Mouse (Mus musculus) hindbrain, embryonic 13.5 days (tissue): ENCODE results near the gene Gm49027. TPM values are rescaled to one million over a fixed set of nuclear protein-coding genes. Genes with fewer than 3 reads are reported as not detected.
A peak's percentile ranks its signal among the peaks of the same experiment; 100 is the strongest.

Experiments used
- ATAC-seq: fragments of 200-750 bp; cut with Nextera tagmentation; 2 replicates; pipeline ENCODE4 v1.8.0; 2017; ENCODE audit warnings: moderate TSS enrichment; ENCODE audit not compliant: low FRiP score
- H3K27ac ChIP-seq: fragments of 300-500 bp; sonication (generic); 2 replicates; pipeline ENCODE4 v1.5.1; 2015; ENCODE audit warnings: inconsistent platforms, mild to moderate bottlenecking, moderate library complexity
- H3K27me3 ChIP-seq: fragments of 300-500 bp; sonication (generic); 2 replicates; pipeline ENCODE4 v1.6.1; 2015; ENCODE audit warnings: mild to moderate bottlenecking, inconsistent platforms
- H3K36me3 ChIP-seq: fragments of 300-500 bp; sonication (generic); 2 replicates; pipeline ENCODE4 v1.6.1; 2015; ENCODE audit warnings: mild to moderate bottlenecking, inconsistent platforms
- H3K4me1 ChIP-seq: fragments of 300-500 bp; sonication (generic); replicated peaks from 2 replicates; pipeline ENCODE4 v1.6.1; 2015; ENCODE audit warnings: inconsistent platforms
- H3K4me2 ChIP-seq: fragments of 300-500 bp; sonication (generic); 2 replicates; pipeline ENCODE4 v1.6.1; 2015; ENCODE audit warnings: inconsistent platforms, mild to moderate bottlenecking, moderate library complexity
- H3K4me3 ChIP-seq: fragments of 300-500 bp; sonication (generic); 2 replicates; pipeline ENCODE4 v1.5.1; 2015; ENCODE audit warnings: mild to moderate bottlenecking, inconsistent platforms
- H3K9ac ChIP-seq: fragments of 300-500 bp; sonication (generic); 2 replicates; pipeline ENCODE4 v1.6.1; 2015; ENCODE audit warnings: mild to moderate bottlenecking, inconsistent platforms
- H3K9me3 ChIP-seq: fragments of 300-500 bp; sonication (generic); 2 replicates; pipeline ENCODE4 v1.6.1; 2016; ENCODE audit warnings: inconsistent platforms
- WGBS: fragments of 180-500 bp; shearing (Covaris S2); methylation state at CpG from one replicate; pipeline ENCODE4 v1.1.7; 2015; 5-methylcytosine and 5-hydroxymethylcytosine counted together
- polyA plus RNA-seq: library from polyadenylated mRNA; unstranded; fragments of >200 nt; fragmentation: Nextera tagmentation; extraction: Ambion mirVana; gene quantifications from 2 replicates; pipeline ENCODE4 v1.2.1, GENCODE M21; 2015

Gene Gm49027
- 3.5 and 4.8 TPM in 2 replicates for polyA plus RNA-seq

- peak within 1 kb of the TSS; percentile 81 for H3K27ac ChIP-seq
- peak within 1 kb of the TSS; percentile 73 for H3K9ac ChIP-seq
- peaks cover 30% of the 10 kb centered on the region for H3K4me1 ChIP-seq
- ATAC-seq, result no peak
- WGBS, result 87% methylated on average over 7 of the region's 7 CpGs
- H3K36me3 ChIP-seq, result peaks cover 31% of the 10 kb centered on the region
- peak within 1 kb of the TSS; percentile 95 for H3K4me2 ChIP-seq
- H3K27me3 ChIP-seq, result no peaks in the 10 kb centered on the region
- no peaks in the 10 kb centered on the region for H3K9me3 ChIP-seq
- H3K4me3 ChIP-seq, result peak within 1 kb of the TSS; percentile 90
Measured at GRCm38 (mm10) chr5:123525281-123525680, at the start of gene Gm49027. Gm49027 (minus strand) TSS chr5:123525488.

- ATAC-seq, result peak; percentile 41; the same call in 1 of the 2 replicates
- Histone ChIP-seq H3K9me3 (no peaks in the 10 kb centered on the region), H3K9ac (no peak overlapping the region), H3K4me2 (peak overlapping the region; percentile 85), H3K36me3 (peaks cover 42% of the 10 kb centered on the region), H3K4me1 (peaks cover 17% of the 10 kb centered on the region), H3K27ac (no peak overlapping the region), H3K4me3 (peak overlapping the region; percentile 92), H3K27me3 (no peaks in the 10 kb centered on the region)
- 66% methylated on average over 8 of the region's 8 CpGs for WGBS
Measured at GRCm38 (mm10) chr5:123573362-123573761, 48.1 kb upstream of the Gm49027 start.

GRCm38 (mm10) chr5:123572357-123573186 is 47.3 kb upstream of the Gm49027 start, which contains the start of gene Vps33a:
Vps33a (minus strand) TSS chr5:123573038.
- H3K4me3 ChIP-seq, result peak within 1 kb of the TSS; percentile 92
- WGBS, result under 1% methylated on average over 54 of the region's 54 CpGs
- ATAC-seq, result peak; percentile 89
- H3K27ac ChIP-seq, result peak within 1 kb of the TSS; percentile 89
- H3K4me2 ChIP-seq, result peak within 1 kb of the TSS; percentile 85
- H3K27me3 ChIP-seq, result no peaks in the 10 kb centered on the region
- no peaks in the 10 kb centered on the region for H3K9me3 ChIP-seq
- H3K4me1 ChIP-seq, result peaks cover 17% of the 10 kb centered on the region
- peaks cover 42% of the 10 kb centered on the region for H3K36me3 ChIP-seq
- peak within 1 kb of the TSS; percentile 89 for H3K9ac ChIP-seq

GRCm38 (mm10) chr5:123561128-123561527 is 35.8 kb upstream of the Gm49027 start:
- Histone ChIP-seq H3K36me3 (peaks cover 97% of the 10 kb centered on the region), H3K4me2 (no peak overlapping the region), H3K9me3 (no peaks in the 10 kb centered on the region), H3K27me3 (no peaks in the 10 kb centered on the region), H3K27ac (no peak overlapping the region), H3K9ac (no peak overlapping the region), H3K4me3 (no peak overlapping the region), H3K4me1 (no peaks in the 10 kb centered on the region)
- ATAC-seq, result no peak
- 94% methylated on average over 11 of the region's 11 CpGs for WGBS

- 93% methylated on average over 8 of the region's 8 CpGs for WGBS
- Histone ChIP-seq H3K9ac (no peak overlapping the region), H3K9me3 (no peaks in the 10 kb centered on the region), H3K4me3 (no peak overlapping the region), H3K36me3 (peaks cover 93% of the 10 kb centered on the region), H3K4me2 (no peak overlapping the region), H3K4me1 (no peaks in the 10 kb centered on the region), H3K27ac (no peak overlapping the region), H3K27me3 (no peaks in the 10 kb centered on the region)
- ATAC-seq, result no peak
Measured at GRCm38 (mm10) chr5:123559588-123559987, 34.3 kb upstream of the Gm49027 start.

GRCm38 (mm10) chr5:123556451-123556850 is 31.2 kb upstream of the Gm49027 start:
- ATAC-seq, result no peak
- Histone ChIP-seq H3K9ac (no peak overlapping the region), H3K4me2 (no peak overlapping the region), H3K9me3 (no peaks in the 10 kb centered on the region), H3K4me3 (no peak overlapping the region), H3K27ac (no peak overlapping the region), H3K36me3 (peaks cover 68% of the 10 kb centered on the region), H3K27me3 (no peaks in the 10 kb centered on the region), H3K4me1 (no peaks in the 10 kb centered on the region)
- 72% methylated on average over 2 of the region's 2 CpGs for WGBS

GRCm38 (mm10) chr5:123555693-123556092 is 30.4 kb upstream of the Gm49027 start:
- H3K27ac ChIP-seq, result no peak overlapping the region
- H3K4me1 ChIP-seq, result no peaks in the 10 kb centered on the region
- peaks cover 60% of the 10 kb centered on the region for H3K36me3 ChIP-seq
- no peaks in the 10 kb centered on the region for H3K9me3 ChIP-seq
- no peaks in the 10 kb centered on the region for H3K27me3 ChIP-seq
- no peak overlapping the region for H3K4me2 ChIP-seq
- no peak overlapping the region for H3K9ac ChIP-seq
- 94% methylated on average over 7 of the region's 7 CpGs for WGBS
- H3K4me3 ChIP-seq, result no peak overlapping the region
- ATAC-seq, result no peak

GRCm38 (mm10) chr5:123533801-123534200 is 8.5 kb upstream of the Gm49027 start:
- 95% methylated on average over 10 of the region's 10 CpGs for WGBS
- no peak overlapping the region for H3K27ac ChIP-seq
- ATAC-seq, result no peak
- H3K9me3 ChIP-seq, result no peaks in the 10 kb centered on the region
- H3K4me2 ChIP-seq, result no peak overlapping the region
- H3K9ac ChIP-seq, result no peak overlapping the region
- H3K27me3 ChIP-seq, result no peaks in the 10 kb centered on the region
- H3K4me3 ChIP-seq, result no peak overlapping the region
- H3K4me1 ChIP-seq, result no peaks in the 10 kb centered on the region
- peaks cover 85% of the 10 kb centered on the region for H3K36me3 ChIP-seq

- H3K4me2 ChIP-seq, result no peak overlapping the region
- ATAC-seq, result no peak
- H3K4me3 ChIP-seq, result no peak overlapping the region
- H3K27me3 ChIP-seq, result no peaks in the 10 kb centered on the region
- peaks cover 3% of the 10 kb centered on the region for H3K4me1 ChIP-seq
- H3K27ac ChIP-seq, result no peak overlapping the region
- H3K9me3 ChIP-seq, result no peaks in the 10 kb centered on the region
- WGBS, result 91% methylated on average over 8 of the region's 8 CpGs
- H3K9ac ChIP-seq, result no peak overlapping the region
- peaks cover 77% of the 10 kb centered on the region for H3K36me3 ChIP-seq
Measured at GRCm38 (mm10) chr5:123530056-123530455, 4.8 kb upstream of the Gm49027 start.

- H3K4me1 ChIP-seq, result peaks cover 10% of the 10 kb centered on the region
- no peaks in the 10 kb centered on the region for H3K9me3 ChIP-seq
- no peak overlapping the region for H3K4me3 ChIP-seq
- no peaks in the 10 kb centered on the region for H3K27me3 ChIP-seq
- no peak for ATAC-seq
- 83% methylated on average over 7 of the region's 7 CpGs for WGBS
- no peak overlapping the region for H3K27ac ChIP-seq
- peaks cover 64% of the 10 kb centered on the region for H3K36me3 ChIP-seq
- no peak overlapping the region for H3K4me2 ChIP-seq
- H3K9ac ChIP-seq, result no peak overlapping the region
Measured at GRCm38 (mm10) chr5:123528641-123529040, 3.4 kb upstream of the Gm49027 start.

GRCm38 (mm10) chr5:123525916-123526495 is 718 bp upstream of the Gm49027 start:
- ATAC-seq, result no peak
- H3K27me3 ChIP-seq, result no peaks in the 10 kb centered on the region
- peaks cover 30% of the 10 kb centered on the region for H3K4me1 ChIP-seq
- WGBS, result 89% methylated on average over 9 of the region's 9 CpGs
- no peak overlapping the region for H3K27ac ChIP-seq
- peaks cover 38% of the 10 kb centered on the region for H3K36me3 ChIP-seq
- no peak overlapping the region for H3K4me2 ChIP-seq
- no peak overlapping the region for H3K4me3 ChIP-seq
- no peaks in the 10 kb centered on the region for H3K9me3 ChIP-seq
- H3K9ac ChIP-seq, result no peak overlapping the region

- Histone ChIP-seq H3K9me3 (no peaks in the 10 kb centered on the region), H3K4me3 (peak overlapping the region; percentile 90), H3K4me2 (peak overlapping the region; percentile 95), H3K4me1 (peaks cover 30% of the 10 kb centered on the region), H3K27me3 (no peaks in the 10 kb centered on the region), H3K27ac (peak overlapping the region; percentile 81), H3K9ac (peak overlapping the region; percentile 73), H3K36me3 (peaks cover 28% of the 10 kb centered on the region)
- ATAC-seq, result peak; percentile 94
- WGBS, result under 1% methylated on average over 27 of the region's 27 CpGs
Measured at GRCm38 (mm10) chr5:123524393-123524750, 916 bp downstream of the Gm49027 start.
